Mouse (Mus musculus) G1E (cell line): ENCODE measurements at regions not wholly inside any gene's neighbourhood (a gene's known extent, or its start where the extent isn't known, plus 50 kb on each side); places are given as distances from the start of the nearest gene placed in this dataset.

Experiments used
- CTCF ChIP-seq: IDR thresholded peaks from 2 replicates; pipeline ENCODE4 v1.5.1; 2012; ENCODE audit warnings: low read depth, low read length, inconsistent platforms, mixed read lengths
- GATA1 ChIP-seq: IDR thresholded peaks from 2 replicates; pipeline ENCODE4 v1.6.1; 2012; ENCODE audit warnings: borderline replicate concordance, low read length, inconsistent platforms, mixed read lengths
- POLR2AphosphoS5 ChIP-seq: IDR thresholded peaks from 2 replicates; pipeline ENCODE4 v1.6.1; 2012; ENCODE audit warnings: low read depth, low read length, inconsistent platforms; ENCODE audit not compliant: insufficient replicate concordance

GRCm38 (mm10) chr12:9266221-9266620, 236.4 kb downstream of the Ttc32 start:
- TF ChIP-seq CTCF (no peak), GATA1 (no peak), POLR2AphosphoS5 (no peak)
